Mouse (Mus musculus): ENCODE measurements around the gene Nphp1. TPM values are rescaled to one million over a fixed set of nuclear protein-coding genes. Genes with fewer than 3 reads are reported as not detected.
A peak's percentile ranks its signal among the peaks of the same experiment; 100 is the strongest.

Gene Nphp1
- polyA plus RNA-seq, 1 experiment from 2014 or later, result 14.5 TPM

DNA sequence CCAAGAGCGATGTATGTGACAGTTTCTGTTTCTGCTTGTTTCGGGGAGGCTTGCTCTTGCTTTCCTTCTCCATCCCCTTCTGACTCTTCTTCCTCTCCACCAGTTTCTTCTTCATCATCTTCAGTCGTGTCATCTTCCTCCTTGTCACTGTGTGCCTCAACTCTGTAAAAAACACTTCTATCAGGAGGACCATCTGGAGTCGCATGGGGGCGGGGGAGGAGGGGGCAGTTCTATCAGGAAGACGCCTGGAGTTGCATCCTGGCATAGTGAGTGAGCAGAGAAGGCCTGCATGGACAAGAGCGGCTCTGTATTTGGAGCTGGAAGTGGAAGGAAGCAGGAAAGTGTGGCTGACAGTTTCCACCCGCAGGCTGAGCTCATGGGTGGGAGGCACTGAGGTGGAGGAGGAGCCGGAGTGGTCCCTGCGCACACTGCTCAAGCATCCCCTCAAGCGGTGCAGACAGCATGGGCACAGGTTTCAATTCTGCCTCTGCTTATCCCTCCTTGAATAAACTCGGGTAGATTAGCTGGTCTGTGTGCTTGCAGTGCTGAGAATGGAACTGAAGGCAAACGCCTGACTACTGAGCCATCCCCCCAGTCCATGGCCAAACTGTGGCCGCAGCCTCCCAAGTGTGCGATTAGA is 14.6 kb downstream of the Nphp1 start:
- H3K4me2 ChIP-seq, result peak overlapping the region; percentile 27
- H3K27me3 ChIP-seq, result no peaks in the 10 kb centered on the region
- ATAC-seq (ENCODE audit: low read depth), result peak; percentile 76
- H3K9ac ChIP-seq, result peak overlapping the region; percentile 45
- H3K27ac ChIP-seq (replicated peaks), result peak overlapping the region; percentile 75
- H3K9me3 ChIP-seq, result no peaks in the 10 kb centered on the region
- peaks cover 39% of the 10 kb centered on the region for H3K36me3 ChIP-seq
- WGBS, result 46% methylated on average over 15 of the region's 15 CpGs
- peaks cover 8% of the 10 kb centered on the region for H3K4me1 ChIP-seq (replicated peaks)
- H3K4me3 ChIP-seq, result no peak overlapping the region

DNA sequence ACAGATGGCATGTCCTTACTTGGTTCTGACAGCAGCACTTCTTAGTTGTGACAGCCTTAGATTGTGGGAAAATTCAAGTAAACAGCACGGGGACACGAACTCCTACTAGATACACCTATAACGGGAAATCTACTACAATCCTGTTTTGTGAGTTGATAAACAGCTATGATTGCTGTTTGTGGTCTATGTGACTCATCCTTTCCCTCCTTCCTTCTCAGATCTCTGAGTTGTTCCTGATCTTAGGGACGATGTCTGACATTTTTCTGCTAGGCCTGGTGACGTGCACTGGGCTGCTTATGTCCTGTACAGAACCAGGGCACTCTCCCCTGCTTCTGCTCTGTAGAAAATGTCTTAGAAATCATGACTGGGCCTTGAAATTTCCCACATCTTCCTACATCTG is 27.1 kb downstream of the Nphp1 start:
- ATAC-seq (ENCODE audit: low read depth), result no peak
- Histone ChIP-seq H3K4me3 (no peak overlapping the region), H3K4me2 (no peak overlapping the region), H3K9ac (no peak overlapping the region), H3K9me3 (no peaks in the 10 kb centered on the region), H3K27ac (replicated peaks) (no peak overlapping the region), H3K4me1 (replicated peaks) (peaks cover 11% of the 10 kb centered on the region), H3K27me3 (no peaks in the 10 kb centered on the region), H3K36me3 (peaks cover 38% of the 10 kb centered on the region)
- 88% methylated on average over 5 of the region's 5 CpGs for WGBS

DNA sequence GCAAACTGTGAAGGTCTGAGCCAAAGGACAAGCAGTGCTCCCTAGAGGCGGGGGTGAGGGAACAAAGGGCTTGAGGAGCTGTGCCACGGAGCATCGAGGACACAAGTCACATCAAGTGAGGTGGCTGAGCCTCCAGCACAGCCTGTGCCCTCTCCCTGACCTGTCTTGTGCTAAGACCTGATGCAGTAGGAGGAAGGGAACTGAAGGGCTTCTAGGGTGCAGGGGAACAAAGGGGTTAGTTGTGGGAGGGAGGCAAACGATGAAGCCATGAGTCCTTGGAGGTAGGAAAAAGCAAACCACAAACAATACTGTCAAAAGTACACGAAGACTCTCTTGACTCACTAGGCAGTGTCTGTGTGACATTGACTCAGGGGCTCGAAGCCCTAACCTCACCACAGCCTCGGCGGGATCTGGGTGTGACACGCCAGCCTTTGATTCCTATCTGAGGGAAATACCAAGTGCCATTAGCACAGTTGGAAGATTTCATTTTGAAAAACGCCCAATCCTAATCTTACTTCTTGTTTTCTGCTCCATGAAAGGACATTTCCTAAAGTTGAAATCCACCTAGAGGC is 28.2 kb downstream of the Nphp1 start:
- ATAC-seq (ENCODE audit: low read depth), result no peak

DNA sequence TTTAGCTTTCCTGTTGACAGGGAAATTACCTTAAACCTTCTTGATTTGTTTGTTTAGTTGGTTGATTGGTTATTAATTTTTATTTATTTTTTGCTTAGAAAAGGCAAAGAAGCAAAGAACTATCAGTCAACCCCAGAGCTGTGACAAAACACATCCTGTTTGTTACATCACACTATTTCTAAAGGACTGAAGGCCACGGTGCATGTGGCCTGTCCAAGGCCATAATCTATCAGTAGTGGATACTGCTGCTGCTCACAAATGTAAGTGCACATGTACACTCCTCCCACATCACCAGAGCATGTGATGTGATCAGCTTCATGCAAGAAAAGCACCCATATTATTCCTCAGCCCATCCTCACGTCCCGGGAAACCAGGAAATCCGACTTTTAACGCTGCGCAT is 28.7 kb downstream of the Nphp1 start:
- peaks cover 40% of the 10 kb centered on the region for H3K36me3 ChIP-seq
- H3K4me3 ChIP-seq, result no peak overlapping the region
- no peak overlapping the region for H3K27ac ChIP-seq (replicated peaks)
- 92% methylated on average over 6 of the region's 6 CpGs for WGBS
- no peak for ATAC-seq (ENCODE audit: low read depth)
- H3K9me3 ChIP-seq, result no peaks in the 10 kb centered on the region
- H3K27me3 ChIP-seq, result no peaks in the 10 kb centered on the region
- H3K4me1 ChIP-seq (replicated peaks), result peaks cover 11% of the 10 kb centered on the region
- no peak overlapping the region for H3K9ac ChIP-seq
- no peak overlapping the region for H3K4me2 ChIP-seq

More for the DNA sequence above, 28.2 kb downstream of the Nphp1 start:
- Histone ChIP-seq H3K9me3 (no peaks in the 10 kb centered on the region), H3K36me3 (peaks cover 37% of the 10 kb centered on the region), H3K27ac (replicated peaks) (no peak overlapping the region), H3K4me1 (replicated peaks) (peaks cover 11% of the 10 kb centered on the region), H3K4me2 (no peak overlapping the region), H3K4me3 (no peak overlapping the region), H3K27me3 (no peaks in the 10 kb centered on the region), H3K9ac (no peak overlapping the region)
- 75% methylated on average over 10 of the region's 10 CpGs for WGBS

- H3K4me1 ChIP-seq (replicated peaks), result peaks cover 11% of the 10 kb centered on the region
- no peaks in the 10 kb centered on the region for H3K9me3 ChIP-seq
- H3K36me3 ChIP-seq, result peaks cover 36% of the 10 kb centered on the region
- no peak overlapping the region for H3K9ac ChIP-seq
- no peak overlapping the region for H3K4me2 ChIP-seq
- no peak for ATAC-seq (ENCODE audit: low read depth)
- no peak overlapping the region for H3K4me3 ChIP-seq
- no peaks in the 10 kb centered on the region for H3K27me3 ChIP-seq
- no peak overlapping the region for H3K27ac ChIP-seq (replicated peaks)
- WGBS, result 95% methylated on average over 5 of the region's 5 CpGs
These were observed 29.4 kb downstream of the Nphp1 start for GRCm38 (mm10) chr2:127759157-127759880.

- Histone ChIP-seq H3K27ac (replicated peaks) (peak overlapping the region; percentile 42; the same call in 1 of the 2 replicates), H3K4me1 (replicated peaks) (peaks cover 11% of the 10 kb centered on the region), H3K4me3 (no peak overlapping the region), H3K9ac (no peak overlapping the region), H3K36me3 (peaks cover 24% of the 10 kb centered on the region), H3K27me3 (no peaks in the 10 kb centered on the region), H3K4me2 (no peak overlapping the region), H3K9me3 (no peaks in the 10 kb centered on the region)
- peak; percentile 75 for ATAC-seq (ENCODE audit: low read depth)
- WGBS, result 28% methylated on average over 8 of the region's 8 CpGs
These were observed 31.5 kb downstream of the Nphp1 start for GRCm38 (mm10) chr2:127757171-127757570.

DNA sequence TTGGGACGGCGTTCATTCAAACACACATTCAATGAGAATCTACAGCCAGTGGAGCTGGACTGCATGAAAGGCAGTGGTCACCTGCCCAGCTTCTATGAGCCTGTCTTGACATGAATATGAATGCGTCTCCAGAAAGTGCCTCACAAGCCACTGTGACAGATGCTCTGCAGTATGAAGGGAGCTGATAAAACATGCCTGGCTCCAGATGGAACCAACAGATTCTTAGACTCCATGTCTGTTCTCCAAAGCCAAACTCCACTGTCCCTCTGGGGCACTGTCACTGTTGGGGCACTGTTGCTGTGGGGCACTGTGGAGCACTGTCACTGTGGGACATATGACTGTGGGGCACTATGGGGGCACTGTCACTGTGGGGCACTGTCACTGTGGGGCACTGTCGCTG is 34.6 kb downstream of the Nphp1 start:
- 92% methylated on average over 4 of the region's 4 CpGs for WGBS
- no peak for ATAC-seq (ENCODE audit: low read depth)
- H3K36me3 ChIP-seq, result 0 out of 2 replicates have a peak, but pooled peaks cover 6% of the 10 kb centered on the region
- H3K4me1 ChIP-seq (replicated peaks), result peaks cover 11% of the 10 kb centered on the region
- no peak overlapping the region for H3K9ac ChIP-seq
- no peaks in the 10 kb centered on the region for H3K27me3 ChIP-seq
- no peak overlapping the region for H3K27ac ChIP-seq (replicated peaks)
- no peak overlapping the region for H3K4me2 ChIP-seq
- H3K4me3 ChIP-seq, result no peak overlapping the region
- no peaks in the 10 kb centered on the region for H3K9me3 ChIP-seq

DNA sequence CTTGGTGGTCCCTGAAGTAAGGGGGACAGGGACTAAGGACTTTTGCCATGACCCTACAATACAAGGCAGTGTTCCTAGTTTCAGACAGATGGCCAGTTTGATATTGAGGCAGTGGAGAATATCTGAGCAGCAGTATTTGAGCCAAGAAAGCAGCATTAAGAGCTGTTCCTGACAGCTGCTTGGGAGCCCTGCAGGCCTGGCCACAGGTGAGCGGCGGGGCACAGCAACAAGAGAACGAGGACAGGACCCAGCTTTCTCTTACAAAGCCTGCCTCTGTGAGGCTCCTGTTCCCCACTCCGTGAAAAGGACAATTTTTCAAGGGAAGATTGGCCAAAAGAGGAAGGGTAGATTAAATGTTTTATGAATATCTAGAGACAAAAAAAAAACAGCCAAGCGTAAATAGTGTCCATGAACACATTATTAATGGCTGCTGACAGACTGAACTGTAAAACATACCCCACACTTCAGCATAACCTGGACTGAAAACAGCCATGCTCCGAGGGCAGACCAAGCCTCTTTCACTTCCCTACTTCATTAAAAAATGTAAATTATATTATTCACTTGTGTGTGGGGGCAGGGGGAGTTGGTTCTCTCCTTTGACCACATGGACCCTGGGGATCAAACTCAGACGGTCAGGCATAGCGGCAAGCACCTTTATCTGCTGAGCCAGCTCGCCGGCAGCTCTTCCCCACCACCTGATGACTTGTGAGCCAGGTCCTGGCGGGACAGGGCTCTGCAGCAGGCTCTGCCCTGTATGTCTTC is 36.7 kb downstream of the Nphp1 start:
- WGBS, result 74% methylated on average over 11 of the region's 11 CpGs
- Histone ChIP-seq H3K4me1 (replicated peaks) (peaks cover 4% of the 10 kb centered on the region), H3K36me3 (0 out of 2 replicates have a peak, but pooled peaks cover 6% of the 10 kb centered on the region), H3K9ac (no peak overlapping the region), H3K4me2 (no peak overlapping the region), H3K27me3 (no peaks in the 10 kb centered on the region), H3K9me3 (no peaks in the 10 kb centered on the region), H3K4me3 (no peak overlapping the region), H3K27ac (replicated peaks) (no peak overlapping the region)
- no peak for ATAC-seq (ENCODE audit: low read depth)

DNA sequence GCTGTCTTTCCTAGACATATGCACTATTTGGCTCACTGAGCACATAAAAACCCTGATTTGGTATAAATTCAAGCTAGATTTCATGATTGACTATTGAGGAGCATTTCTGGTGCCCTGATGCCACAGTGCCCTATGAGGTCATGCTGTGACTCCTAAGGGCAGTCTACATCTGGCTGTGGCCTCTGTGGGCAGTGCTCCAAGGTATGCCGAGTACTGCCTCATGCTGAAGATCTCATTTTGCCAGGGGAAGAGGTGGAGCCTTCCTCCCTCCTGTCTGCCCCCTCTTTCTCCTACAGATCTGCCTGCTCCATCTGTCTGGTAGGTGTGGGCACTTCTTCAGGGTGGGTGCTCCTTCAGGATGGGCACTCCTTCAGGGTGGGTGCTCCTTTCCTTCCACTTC is 39.3 kb downstream of the Nphp1 start:
- 71% methylated on average over 1 of the region's 1 CpGs for whole genome bisulfite sequencing
- H3K9me3 ChIP-seq, result no peaks in the 10 kb centered on the region

GRCm38 (mm10) chr2:127748316-127748715 is 40.4 kb downstream of the Nphp1 start:
- no peak for ATAC-seq (ENCODE audit: low read depth)
- Histone ChIP-seq H3K36me3 (no peaks in the 10 kb centered on the region), H3K4me2 (no peak overlapping the region), H3K9ac (no peak overlapping the region), H3K4me1 (replicated peaks) (no peaks in the 10 kb centered on the region), H3K4me3 (no peak overlapping the region), H3K27ac (replicated peaks) (no peak overlapping the region), H3K27me3 (no peaks in the 10 kb centered on the region), H3K9me3 (no peaks in the 10 kb centered on the region)
- WGBS, result 75% methylated on average over 7 of the region's 7 CpGs

More for the DNA sequence above, 39.3 kb downstream of the Nphp1 start:
- Histone ChIP-seq H3K27me3 (no peaks in the 10 kb centered on the region), H3K4me2 (no peak overlapping the region), H3K9ac (no peak overlapping the region), H3K4me1 (replicated peaks) (no peaks in the 10 kb centered on the region), H3K27ac (replicated peaks) (no peak overlapping the region), H3K36me3 (no peaks in the 10 kb centered on the region), H3K4me3 (no peak overlapping the region)
- no peak for ATAC-seq (ENCODE audit: low read depth)

DNA sequence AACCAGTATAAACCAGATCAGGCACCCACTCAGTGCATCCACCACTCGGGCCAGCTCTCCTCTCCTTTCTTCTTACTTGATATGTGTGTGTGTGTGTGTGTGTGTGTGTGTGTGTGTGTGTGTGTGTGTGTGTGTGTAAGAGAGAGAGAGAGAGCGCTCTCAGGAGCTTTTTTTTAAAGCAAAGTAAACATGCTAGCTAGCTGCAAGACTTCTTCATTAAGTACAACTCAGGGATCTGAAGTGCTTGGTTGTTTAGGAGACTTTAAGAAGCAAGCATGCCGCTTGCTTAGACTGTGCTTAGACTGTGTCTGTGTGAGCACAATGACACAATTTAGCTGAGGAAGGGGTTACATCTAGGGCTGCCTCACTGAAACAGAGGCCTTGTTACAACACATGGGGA is 46.1 kb downstream of the Nphp1 start:
- Histone ChIP-seq H3K9me3 (no peaks in the 10 kb centered on the region), H3K27me3 (no peaks in the 10 kb centered on the region), H3K4me1 (replicated peaks) (no peaks in the 10 kb centered on the region), H3K9ac (no peak overlapping the region), H3K27ac (replicated peaks) (no peak overlapping the region), H3K4me3 (no peak overlapping the region), H3K4me2 (no peak overlapping the region), H3K36me3 (0 out of 2 replicates have a peak, but pooled peaks cover 8% of the 10 kb centered on the region)
- ATAC-seq (ENCODE audit: low read depth), result no peak
- WGBS, result 83% methylated on average over 3 of the region's 3 CpGs
